Mouse (Mus musculus): ENCODE measurements at regions not wholly inside any gene's neighbourhood (a gene's known extent, or its start where the extent isn't known, plus 50 kb on each side); places are given as distances from the start of the nearest gene placed in this dataset.

- no peak for ATAC-seq
These were observed 56.8 kb upstream of the Atp2b1 start for GRCm38 (mm10) chr10:98857395-98857794.

- peak; percentile 61 for ATAC-seq
These were observed 52.7 kb upstream of the Atp2b1 start for GRCm38 (mm10) chr10:98861521-98861920.

GRCm38 (mm10) chr10:98862712-98863111 lies 51.5 kb upstream of the Atp2b1 start:
- no peak for ATAC-seq

DNA sequence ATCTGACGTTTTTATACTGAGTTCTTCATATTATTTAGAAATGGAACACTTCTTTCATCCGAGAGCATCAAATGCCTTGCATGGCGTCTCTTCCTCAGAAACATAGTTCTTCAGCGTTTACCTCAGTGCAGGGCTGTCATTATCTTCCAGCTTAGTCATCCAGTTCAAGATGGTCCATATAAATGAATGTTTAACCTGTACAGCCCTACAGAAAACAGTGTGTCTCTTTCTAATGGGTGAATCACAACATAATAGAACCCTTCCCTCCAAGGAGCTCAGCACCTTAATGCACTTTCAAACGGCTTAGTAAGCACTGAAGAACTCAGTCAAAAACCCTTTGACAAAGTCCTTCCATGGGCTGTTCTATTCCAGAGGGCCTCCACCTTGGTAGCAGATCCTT lies 49.8 kb upstream of the Atp2b1 start:
- no peak for ATAC-seq
